Comparison of ENCODE assay signal across 7 mouse cellular contexts in the genomic region with DNA sequence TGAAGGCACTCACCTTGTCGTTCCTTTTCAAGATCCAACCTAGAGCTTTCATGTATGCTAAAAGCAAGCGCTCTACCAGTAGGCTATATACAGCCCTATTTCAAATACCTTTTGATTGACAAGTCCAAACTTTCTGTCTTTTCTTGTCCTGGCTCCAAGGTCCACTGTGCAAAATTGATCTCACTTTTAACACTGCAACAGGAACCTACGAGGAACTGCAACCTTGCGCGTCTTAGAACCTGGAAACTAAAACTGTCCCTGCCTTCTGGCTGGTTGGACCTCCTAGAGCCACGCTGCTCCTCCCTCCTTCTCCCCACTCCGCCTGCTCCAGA. TPM values are rescaled to one million over a fixed set of nuclear protein-coding genes. Genes with fewer than 3 reads are reported as not detected.
DNase-seq lines count a peak whose midpoint lies in the region; ATAC-seq and TF ChIP-seq lines count a peak whose summit lies in the region.

No protein-coding gene starts in this region.

- no peak for DNase-seq in testis, postnatal 14 days (ENCODE audit: low spot score)
- no peak for DNase-seq in stomach, postnatal 0 days (ENCODE audit: low spot score)
- no peak for DNase-seq in right cerebral cortex, postnatal 36 days (ENCODE audit: low spot score in 2 of 2)
- DNase-seq in ovary, postnatal 14 days (ENCODE audit: low spot score): no peak

- TF ChIP-seq POLR2A in testis, adult 2 months (IDR thresholded peaks at IDR 0.05; ENCODE audit: control insufficient read depth, low read depth, low read length): no peak

- no peaks in the 10 kb centered on the region for H3K27me3 ChIP-seq in testis, adult 2 months (ENCODE audit: control insufficient read depth, insufficient read depth, low read length)
- H3K27me3 ChIP-seq in limb, embryonic 13.5 days: peaks cover 5% of the 10 kb centered on the region; the same call in 1 of the 2 replicates
- no peaks in the 10 kb centered on the region for H3K27me3 ChIP-seq in stomach, postnatal 0 days (ENCODE audit: control insufficient read depth, insufficient read depth, low read length)

- peak overlapping the region; percentile 97 for H3K4me3 ChIP-seq in testis, adult 2 months (ENCODE audit: control insufficient read depth, low read depth, low read length)
- peak overlapping the region; percentile 84 for H3K4me3 ChIP-seq in limb, embryonic 13.5 days
- peak overlapping the region; percentile 82 for H3K4me3 ChIP-seq in stomach, postnatal 0 days (ENCODE audit: low read depth, low read length)

- H3K9me3 ChIP-seq in limb, embryonic 13.5 days: no peaks in the 10 kb centered on the region
- no peaks in the 10 kb centered on the region for H3K9me3 ChIP-seq in stomach, postnatal 0 days (ENCODE audit: control insufficient read depth, low read length)

- 22% methylated on average over 7 of the region's 7 CpGs for WGBS in limb, embryonic 13.5 days
- WGBS in stomach, postnatal 0 days: 17% methylated on average over 7 of the region's 7 CpGs

- peaks cover 7% of the 10 kb centered on the region for H3K4me1 ChIP-seq in testis, adult 2 months (ENCODE audit: control insufficient read depth, insufficient read depth, low read length)
- peaks cover 12% of the 10 kb centered on the region for H3K4me1 ChIP-seq in limb, embryonic 13.5 days
- no peaks in the 10 kb centered on the region for H3K4me1 ChIP-seq in stomach, postnatal 0 days (replicated peaks; ENCODE audit: control insufficient read depth, insufficient read depth)

- peak; percentile 40 for ATAC-seq in erythroblast, adult 5-6 weeks (replicated peaks; ENCODE audit: low FRiP score, poor library complexity, severe bottlenecking)
- no peak for ATAC-seq in limb, embryonic 13.5 days (ENCODE audit: low FRiP score, low read depth)
- no peak for ATAC-seq in stomach, postnatal 0 days (ENCODE audit: low FRiP score, low TSS enrichment)

- H3K27ac ChIP-seq in testis, adult 2 months (ENCODE audit: control insufficient read depth, insufficient read depth, low read depth, low read length): peak overlapping the region; percentile 59; the same call in 1 of the 2 replicates
- peak overlapping the region; percentile 61; the same call in 1 of the 2 replicates for H3K27ac ChIP-seq in limb, embryonic 13.5 days
- peak overlapping the region; percentile 63 for H3K27ac ChIP-seq in stomach, postnatal 0 days (replicated peaks)

- peak overlapping the region; percentile 96 for H3K4me2 ChIP-seq in limb, embryonic 13.5 days (replicated peaks)
- H3K4me2 ChIP-seq in stomach, postnatal 0 days (replicated peaks; ENCODE audit: low read depth): peak overlapping the region; percentile 95

- no peak for TF ChIP-seq CTCF in testis, adult 2 months (IDR thresholded peaks at IDR 0.05; ENCODE audit: control insufficient read depth, insufficient read depth, insufficient replicate concordance, low read depth, low read length)
- no peak for TF ChIP-seq CTCF in stomach, postnatal 0 days (IDR thresholded peaks at IDR 0.05; ENCODE audit: low read depth)

- TF ChIP-seq EP300 in stomach, postnatal 0 days (optimal IDR thresholded peaks at IDR 0.05): no peak

- peak overlapping the region; percentile 84 for H3K9ac ChIP-seq in limb, embryonic 13.5 days
- peak overlapping the region; percentile 79 for H3K9ac ChIP-seq in stomach, postnatal 0 days (ENCODE audit: low read length)

- no peaks in the 10 kb centered on the region for H3K36me3 ChIP-seq in testis, adult 2 months (ENCODE audit: control insufficient read depth, insufficient read depth, low read length)
- H3K36me3 ChIP-seq in limb, embryonic 13.5 days: peaks cover 27% of the 10 kb centered on the region
- no peaks in the 10 kb centered on the region for H3K36me3 ChIP-seq in stomach, postnatal 0 days (ENCODE audit: control insufficient read depth, insufficient read depth, low read length)

RNA-seq across cellular contexts. Expression of gene Ola1, which starts 5.2 kb away (rescaled TPM):
- 6.5 and 8.1 TPM in 2 replicates for polyA plus RNA-seq in testis, adult 2 months (2012; rRNA removed)
- total RNA-seq in erythroblast, adult 5-6 weeks (2015; ENCODE audit: low replicate concordance): 31.8 and 31.9 TPM in 2 replicates
- 23.3 and 27.5 TPM in 2 replicates for total RNA-seq in erythroblast, adult 5-6 weeks (2017; ENCODE audit: low replicate concordance)
- 111 and 112 TPM in 2 replicates for polyA plus RNA-seq in limb, embryonic 13.5 days (2015; fragmentation: Nextera tagmentation; extraction: Ambion mirVana)
- 58.4 and 62.4 TPM in 2 replicates for polyA plus RNA-seq in stomach, postnatal 0 days (2015; fragmentation: Nextera tagmentation; extraction: Ambion mirVana)

RNA-seq across cellular contexts. Expression of gene Sp9, which starts 58.2 kb away (rescaled TPM):
- 0.02 and 0.10 TPM in 2 replicates for polyA plus RNA-seq in testis, adult 2 months (2012; rRNA removed)
- not detected in 2 replicates for total RNA-seq in erythroblast, adult 5-6 weeks (2015; ENCODE audit: low replicate concordance)
- 0.51 TPM in 1 of 2 replicates, not detected in the other for total RNA-seq in erythroblast, adult 5-6 weeks (2017; ENCODE audit: low replicate concordance)
- 0.87 and 1.6 TPM in 2 replicates for polyA plus RNA-seq in limb, embryonic 13.5 days (2015; fragmentation: Nextera tagmentation; extraction: Ambion mirVana)
- 0.02 TPM in 1 of 2 replicates, not detected in the other for polyA plus RNA-seq in stomach, postnatal 0 days (2015; fragmentation: Nextera tagmentation; extraction: Ambion mirVana)
